10 mouse cellular contexts compared by ENCODE assay signal in genomic region chr9:32516691-32517090, GRCm38 (mm10). TPM values are rescaled to one million over a fixed set of nuclear protein-coding genes. Genes with fewer than 3 reads are reported as not detected.
DNase-seq lines count a peak whose midpoint lies in the region; ATAC-seq lines count a peak whose summit lies in the region.
"Had no signal": no experiment of that assay in that cellular context is flagged by ENCODE, and none has a peak within 500 bp of the region (broad histone marks: within the 10 kb centered on the region; RNA-seq: fewer than 3 reads in every experiment).

No protein-coding gene starts in this region.

- H3K4me1 ChIP-seq in forebrain, embryonic 14.5 days (ENCODE audit: control insufficient read depth, insufficient read depth, low read length): no peaks in the 10 kb centered on the region
- H3K4me1 ChIP-seq: hindbrain, embryonic 15.5 days; midbrain, embryonic 15.5 days had no signal

- H3K27me3 ChIP-seq in forebrain, embryonic 14.5 days (replicated peaks; ENCODE audit: control insufficient read depth, insufficient read depth, low read length): no peaks in the 10 kb centered on the region
- H3K27me3 ChIP-seq: hindbrain, embryonic 15.5 days; midbrain, embryonic 15.5 days had no signal

- H3K36me3 ChIP-seq in forebrain, embryonic 14.5 days (ENCODE audit: control insufficient read depth, insufficient read depth, low read length): no peaks in the 10 kb centered on the region
- H3K36me3 ChIP-seq: hindbrain, embryonic 15.5 days; midbrain, embryonic 15.5 days had no signal

- H3K4me2 ChIP-seq in forebrain, embryonic 14.5 days (ENCODE audit: low read length): no peak overlapping the region
- H3K4me2 ChIP-seq: hindbrain, embryonic 15.5 days; midbrain, embryonic 15.5 days had no signal

- intact Hi-C loops in gastrocnemius, postnatal 14 days (cut with DNase I; ENCODE audit: low total_unique reads): no loop called here

- peak; percentile 36 for ATAC-seq in CD4-positive, CD25-positive, alpha-beta regulatory T cell, adult 4 months
- peak; percentile 44 for ATAC-seq in granulocyte monocyte progenitor cell, adult 5-6 weeks (replicated peaks; ENCODE audit: poor library complexity, severe bottlenecking)
- peak; percentile 64 for ATAC-seq in megakaryocyte, adult 5-6 weeks (ENCODE audit: poor library complexity, severe bottlenecking)
- no peak for ATAC-seq in forebrain, embryonic 14.5 days
- ATAC-seq: midbrain, embryonic 15.5 days had no signal

- H3K27ac ChIP-seq in forebrain, embryonic 14.5 days (ENCODE audit: low read depth, low read length): no peak overlapping the region
- H3K27ac ChIP-seq: hindbrain, embryonic 15.5 days; midbrain, embryonic 15.5 days had no signal

- DNase-seq in layer of hippocampus, adult 11-12 months (ENCODE audit: low spot score): peak; percentile 31
- DNase-seq in layer of hippocampus, adult 8-10 months (ENCODE audit: low spot score in 2 of 2): no peak
- DNase-seq in adrenal gland, postnatal 4 days (ENCODE audit: low spot score in 2 of 2): no peak
- no peak for DNase-seq in forebrain, embryonic 14.5 days (ENCODE audit: low spot score)
- no peak for DNase-seq in gastrocnemius, postnatal 14 days

- 78% methylated on average over 9 of the region's 9 CpGs for WGBS in forebrain, embryonic 14.5 days

- no peak overlapping the region for H3K9ac ChIP-seq in forebrain, embryonic 14.5 days (ENCODE audit: low read length)
- H3K9ac ChIP-seq: hindbrain, embryonic 15.5 days; midbrain, embryonic 15.5 days had no signal

- H3K4me3 ChIP-seq in forebrain, embryonic 14.5 days (ENCODE audit: low read depth, low read length): no peak overlapping the region
- H3K4me3 ChIP-seq: hindbrain, embryonic 15.5 days; midbrain, embryonic 15.5 days had no signal

- no peaks in the 10 kb centered on the region for H3K9me3 ChIP-seq in forebrain, embryonic 14.5 days (replicated peaks; ENCODE audit: control insufficient read depth, low read length)
- H3K9me3 ChIP-seq: hindbrain, embryonic 15.5 days; midbrain, embryonic 15.5 days had no signal

RNA-seq across cellular contexts. Expression of gene Fli1, which starts 26.0 kb away (rescaled TPM):
- total RNA-seq in layer of hippocampus, adult 8-10 months (2022): 10 to 100 TPM in 1 of 4 experiments, 1 to 10 TPM in 3; 4.4 to 11.1 (median 6.3) TPM
- polyA plus RNA-seq in CD4-positive, CD25-positive, alpha-beta regulatory T cell, adult 4 months (2017; shearing (Covaris generic)): 100 to 1,000 TPM; 105 to 118 TPM
- 63.4 and 68.3 TPM in 2 replicates for total RNA-seq in granulocyte monocyte progenitor cell, adult 5-6 weeks (2014; fragmentation: Nextera tagmentation)
- total RNA-seq in granulocyte monocyte progenitor cell, adult 5-6 weeks (2017): 106 and 109 TPM in 2 replicates
- total RNA-seq in megakaryocyte, adult 5-6 weeks (2015): 89.0 and 92.7 TPM in 2 replicates
- total RNA-seq in megakaryocyte, adult 5-6 weeks (2017): 95.8 and 106 TPM in 2 replicates
- total RNA-seq in adrenal gland, postnatal 4 days (2021): 10 to 100 TPM; 27.5 to 28.1 TPM
- polyA plus RNA-seq in forebrain, embryonic 14.5 days (2014; fragmentation: Nextera tagmentation; extraction: Ambion mirVana): 5.5 and 6.2 TPM in 2 replicates
- total RNA-seq in gastrocnemius, postnatal 14 days (2021): 10 to 100 TPM; 16.2 to 16.6 TPM
